Mouse (Mus musculus): ENCODE measurements at regions not wholly inside any gene's neighbourhood (a gene's known extent, or its start where the extent isn't known, plus 50 kb on each side); places are given as distances from the start of the nearest gene placed in this dataset.

DNA sequence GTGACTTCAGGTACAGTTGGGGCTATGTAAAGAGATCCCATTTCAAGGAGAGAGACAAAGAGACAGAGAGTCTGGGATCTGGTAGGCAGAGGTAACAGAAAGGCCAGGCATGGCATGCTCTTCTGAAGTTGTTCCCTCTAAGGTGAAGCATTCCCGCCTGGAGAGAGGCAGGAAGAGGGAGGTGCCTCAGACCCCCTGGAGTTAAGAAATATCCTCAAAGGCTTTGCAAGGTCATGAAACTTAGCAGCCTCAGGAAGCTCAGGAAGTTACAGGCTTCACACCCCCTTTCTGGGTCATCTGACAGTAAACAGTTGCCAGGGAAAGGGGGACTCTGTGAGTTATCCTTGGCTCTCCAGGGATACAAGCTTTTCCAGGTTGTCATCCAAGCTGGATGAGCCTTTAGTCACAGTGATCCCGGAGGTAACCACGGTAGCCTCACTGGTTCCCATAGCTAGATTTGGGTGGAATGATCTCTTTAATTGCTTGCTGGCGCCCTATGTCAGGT is 57.2 kb upstream of the Arntl start:
- TF ChIP-seq POLR2A (IDR thresholded peaks at IDR 0.05; ENCODE audit: extremely low read depth, insufficient read depth, low read length) = no peak
- TF ChIP-seq CTCF (IDR thresholded peaks at IDR 0.05; ENCODE audit: extremely low read depth, insufficient read depth, low read length) = no peak
